Mouse (Mus musculus) midbrain, embryonic 16.5 days (tissue): ENCODE results near the gene Smr3a. TPM values are rescaled to one million over a fixed set of nuclear protein-coding genes. Genes with fewer than 3 reads are reported as not detected.

ENCODE experiments used
- ATAC-seq: fragments of 200-750 bp; cut with Nextera tagmentation; 2 replicates; pipeline ENCODE4 v1.8.0; 2017; ENCODE audit warnings: moderate TSS enrichment
- H3K27ac ChIP-seq: fragments of 300-500 bp; sonication (generic); 2 replicates; pipeline ENCODE4 v1.5.1; 2014; ENCODE audit warnings: mild to moderate bottlenecking, low read length, mixed read lengths
- H3K27me3 ChIP-seq: fragments of 300-500 bp; sonication (generic); 2 replicates; pipeline ENCODE4 v1.6.1; 2014; ENCODE audit warnings: low read depth, low read length, mixed read lengths; ENCODE audit not compliant: control insufficient read depth, insufficient read depth
- H3K36me3 ChIP-seq: fragments of 300-500 bp; sonication (generic); 2 replicates; pipeline ENCODE4 v1.6.1; 2014; ENCODE audit warnings: mild to moderate bottlenecking, low read length, moderate library complexity, mixed read lengths; ENCODE audit not compliant: control insufficient read depth, insufficient read depth
- H3K4me1 ChIP-seq: fragments of 300-500 bp; sonication (generic); 2 replicates; pipeline ENCODE4 v1.6.1; 2014; ENCODE audit warnings: mild to moderate bottlenecking, low read length, mixed read lengths; ENCODE audit not compliant: control insufficient read depth, insufficient read depth
- H3K4me2 ChIP-seq: fragments of 300-500 bp; sonication (generic); 2 replicates; pipeline ENCODE4 v1.6.1; 2014; ENCODE audit warnings: mild to moderate bottlenecking, low read length, mixed read lengths
- H3K4me3 ChIP-seq: fragments of 300-500 bp; sonication (generic); 2 replicates; pipeline ENCODE4 v1.5.1; 2014; ENCODE audit warnings: low read depth, mild to moderate bottlenecking, low read length, moderate library complexity, mixed read lengths
- H3K9ac ChIP-seq: fragments of 300-500 bp; sonication (generic); 2 replicates; pipeline ENCODE4 v1.6.1; 2014; ENCODE audit warnings: low read depth, low read length, mixed read lengths
- H3K9me3 ChIP-seq: fragments of 300-500 bp; sonication (generic); replicated peaks from 2 replicates; pipeline ENCODE4 v1.6.1; 2014; ENCODE audit warnings: mild to moderate bottlenecking, low read length, mixed read lengths; ENCODE audit not compliant: control insufficient read depth, poor library complexity, severe bottlenecking
- WGBS: fragments of 180-500 bp; shearing (Covaris S2); extraction: QIAGEN DNeasy Blood & Tissue Kit; methylation state at CpG from one replicate; pipeline ENCODE4 v1.1.7; 2014; 5-methylcytosine and 5-hydroxymethylcytosine counted together
- polyA plus RNA-seq: library from polyadenylated mRNA; unstranded; fragments of >200 nt; fragmentation: Nextera tagmentation; extraction: Ambion mirVana; gene quantifications from 2 replicates; pipeline ENCODE4 v1.2.1, GENCODE M21; 2015

Gene Smr3a
- not detected in 2 replicates for polyA plus RNA-seq

- Histone ChIP-seq H3K4me3 (no peak within 1 kb of the TSS), H3K9ac (no peak within 1 kb of the TSS), H3K9me3 (no peaks in the 10 kb centered on the region), H3K27me3 (no peaks in the 10 kb centered on the region), H3K27ac (no peak within 1 kb of the TSS), H3K36me3 (no peaks in the 10 kb centered on the region), H3K4me2 (no peak within 1 kb of the TSS), H3K4me1 (no peaks in the 10 kb centered on the region)
- ATAC-seq: no peak
- 93% methylated on average over 3 of the region's 3 CpGs for WGBS
Observed at GRCm38 (mm10) chr5:88002249-88002648, at the start of gene Smr3a. Smr3a (plus strand) TSS chr5:88002549.

GRCm38 (mm10) chr5:87969201-87969600 is 33.1 kb upstream of the Smr3a start, which contains the start of the genes 2310003L06Rik and Gm28434:
2310003L06Rik (plus strand) TSS chr5:87969459.
Gm28434 (plus strand) TSS chr5:87969517.
- H3K27me3 ChIP-seq: no peaks in the 10 kb centered on the region
- 40% methylated on average over 2 of the region's 2 CpGs for WGBS
- no peak within 1 kb of the TSS for H3K9ac ChIP-seq
- no peak within 1 kb of the TSS for H3K4me2 ChIP-seq
- no peaks in the 10 kb centered on the region for H3K9me3 ChIP-seq
- H3K36me3 ChIP-seq: no peaks in the 10 kb centered on the region
- H3K4me1 ChIP-seq: no peaks in the 10 kb centered on the region
- ATAC-seq: no peak
- no peak within 1 kb of the TSS for H3K4me3 ChIP-seq
- no peak within 1 kb of the TSS for H3K27ac ChIP-seq

GRCm38 (mm10) chr5:87979139-87979538 is 23.2 kb upstream of the Smr3a start, which contains the start of gene Cabs1:
Cabs1 (plus strand) TSS chr5:87979439.
- H3K36me3 ChIP-seq: no peaks in the 10 kb centered on the region
- H3K27ac ChIP-seq: no peak within 1 kb of the TSS

GRCm38 (mm10) chr5:87982468-87983214 is 19.7 kb upstream of the Smr3a start:
- Histone ChIP-seq H3K36me3 (no peaks in the 10 kb centered on the region), H3K4me1 (no peaks in the 10 kb centered on the region), H3K9me3 (no peaks in the 10 kb centered on the region), H3K4me3 (no peak overlapping the region), H3K27me3 (no peaks in the 10 kb centered on the region), H3K27ac (no peak overlapping the region), H3K4me2 (no peak overlapping the region), H3K9ac (no peak overlapping the region)
- no peak for ATAC-seq
- 62% methylated on average over 3 of the region's 3 CpGs for WGBS

More at GRCm38 (mm10) chr5:87979139-87979538, 23.2 kb upstream of the Smr3a start, which contains the start of gene Cabs1:
- Histone ChIP-seq H3K4me1 (no peaks in the 10 kb centered on the region), H3K4me2 (no peak within 1 kb of the TSS), H3K9me3 (no peaks in the 10 kb centered on the region), H3K9ac (no peak within 1 kb of the TSS), H3K4me3 (no peak within 1 kb of the TSS), H3K27me3 (no peaks in the 10 kb centered on the region)
- no peak for ATAC-seq
- WGBS: 93% methylated on average over 3 of the region's 3 CpGs

- H3K4me2 ChIP-seq: no peak overlapping the region
Observed at GRCm38 (mm10) chr5:88005241-88005640, 2.9 kb downstream of the Smr3a start.

More at GRCm38 (mm10) chr5:88005241-88005640, 2.9 kb downstream of the Smr3a start:
- Histone ChIP-seq H3K9ac (no peak overlapping the region), H3K27ac (no peak overlapping the region), H3K9me3 (no peaks in the 10 kb centered on the region), H3K4me1 (no peaks in the 10 kb centered on the region), H3K4me3 (no peak overlapping the region), H3K36me3 (no peaks in the 10 kb centered on the region), H3K27me3 (no peaks in the 10 kb centered on the region)
- ATAC-seq: no peak

Other genes starting within 250 kb of the Smr3a start
- not detected in 2 replicates for gene Csn1s2a, start 228.0 kb upstream of the Smr3a start, polyA plus RNA-seq
- not detected in 2 replicates for gene Csn1s2b, start 194.5 kb upstream of the Smr3a start, polyA plus RNA-seq
- gene Prr27, start 176.9 kb upstream of the Smr3a start, polyA plus RNA-seq: not detected in 2 replicates
- gene Odam, start 117.5 kb upstream of the Smr3a start, polyA plus RNA-seq: not detected in 2 replicates
- gene Csn3, start 77.0 kb upstream of the Smr3a start, polyA plus RNA-seq: not detected in 2 replicates
- not detected in 2 replicates for gene 2310003L06Rik, start 33.1 kb upstream of the Smr3a start, polyA plus RNA-seq
- not detected in 2 replicates for gene Gm28434, start 33.0 kb upstream of the Smr3a start, polyA plus RNA-seq
- gene Cabs1, start 23.1 kb upstream of the Smr3a start, polyA plus RNA-seq: not detected in 2 replicates
- not detected in 2 replicates for gene Smr2, start 84.0 kb downstream of the Smr3a start, polyA plus RNA-seq
- gene Gm11116, start 109.0 kb downstream of the Smr3a start, polyA plus RNA-seq: not detected in 2 replicates
- not detected in 2 replicates for gene Gm11115, start 151.6 kb downstream of the Smr3a start, polyA plus RNA-seq